Mouse (Mus musculus) cerebellum, adult 8-10 months (tissue): ENCODE measurements at regions not wholly inside any gene's neighbourhood (a gene's known extent, or its start where the extent isn't known, plus 50 kb on each side); places are given as distances from the start of the nearest gene placed in this dataset.

Experiments used
- DNase-seq: peaks from one replicate; pipeline ENCODE4 v3.0.0; 2022

DNA sequence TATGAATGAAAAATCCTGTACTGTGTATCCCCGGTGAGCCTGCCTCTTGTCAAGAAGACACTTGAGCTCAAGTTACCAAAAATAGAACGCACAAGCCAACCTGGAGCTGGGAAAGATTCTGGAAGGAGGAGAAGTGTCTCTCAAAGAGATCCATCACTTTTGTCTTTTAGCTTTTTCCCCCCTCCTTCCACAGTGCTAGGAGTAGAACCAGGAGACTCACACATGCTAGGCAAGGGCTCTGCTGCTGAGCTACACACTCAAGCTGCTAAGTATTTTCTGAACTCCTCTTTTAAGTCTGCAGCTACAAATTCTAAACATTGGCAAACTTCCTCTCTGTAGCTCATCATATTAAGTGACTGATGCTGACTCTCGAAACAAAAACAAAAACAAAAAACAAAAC lies 176.2 kb upstream of the Atp5g3 start:
- no peak for DNase-seq

DNA sequence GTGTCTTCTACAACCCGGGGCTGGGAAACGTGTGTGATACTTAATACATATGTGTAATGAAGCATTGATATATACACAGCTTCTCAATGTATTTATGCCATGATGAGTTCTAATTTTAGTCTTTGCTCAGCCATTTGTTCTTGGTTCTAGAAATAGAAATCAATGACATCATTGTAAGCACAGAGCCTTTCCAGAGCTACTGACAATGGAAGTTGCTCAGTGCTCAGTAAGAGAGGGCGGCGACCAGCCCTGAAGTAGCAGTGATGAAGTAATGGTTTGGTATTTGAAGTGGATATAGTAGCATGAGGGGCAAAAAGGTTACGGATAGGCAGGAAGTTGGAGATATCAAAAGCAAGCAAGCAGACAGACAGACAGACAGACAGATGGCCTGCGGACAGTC lies 173.8 kb upstream of the Atp5g3 start:
- no peak for DNase-seq

DNA sequence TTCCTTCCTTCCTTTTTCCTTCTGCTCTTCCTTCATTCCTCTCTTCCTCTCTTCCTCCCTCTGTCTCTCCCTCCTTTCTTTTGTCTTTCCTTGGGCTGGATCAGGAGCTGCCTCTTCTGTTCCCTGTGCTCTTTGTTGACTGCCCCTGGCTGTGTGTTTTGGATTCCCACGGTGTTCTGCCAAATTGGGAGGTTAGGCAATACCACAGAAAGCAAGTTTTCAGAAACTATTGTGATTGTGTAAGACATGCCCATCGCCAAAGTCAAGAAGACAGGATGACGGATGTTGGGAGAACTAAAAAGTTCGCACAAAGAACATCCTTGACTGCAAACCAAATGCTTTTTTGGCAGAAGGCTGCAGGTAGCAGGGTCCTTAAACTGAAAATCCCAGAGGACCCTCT lies 165.6 kb upstream of the Atp5g3 start:
- DNase-seq = no peak

DNA sequence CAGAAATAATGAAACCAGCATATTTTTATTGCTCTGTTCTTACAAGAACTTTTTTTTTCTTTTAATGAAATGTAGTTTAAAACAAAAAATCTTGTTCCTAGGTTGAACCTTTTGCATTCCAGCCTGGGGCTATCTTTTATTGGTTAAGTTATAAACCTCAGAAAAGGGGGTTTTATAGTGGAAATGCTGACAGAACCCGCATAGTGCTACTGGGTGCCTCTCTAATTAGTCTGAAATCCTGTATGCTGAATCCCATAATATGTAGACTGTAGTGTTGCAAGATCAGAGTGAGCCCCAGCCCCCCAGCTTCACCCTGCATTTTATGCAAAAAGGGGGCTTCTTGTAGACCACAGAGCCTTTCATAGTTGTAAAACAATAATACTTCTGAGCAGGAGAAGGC lies 164.4 kb upstream of the Atp5g3 start:
- DNase-seq = no peak

DNA sequence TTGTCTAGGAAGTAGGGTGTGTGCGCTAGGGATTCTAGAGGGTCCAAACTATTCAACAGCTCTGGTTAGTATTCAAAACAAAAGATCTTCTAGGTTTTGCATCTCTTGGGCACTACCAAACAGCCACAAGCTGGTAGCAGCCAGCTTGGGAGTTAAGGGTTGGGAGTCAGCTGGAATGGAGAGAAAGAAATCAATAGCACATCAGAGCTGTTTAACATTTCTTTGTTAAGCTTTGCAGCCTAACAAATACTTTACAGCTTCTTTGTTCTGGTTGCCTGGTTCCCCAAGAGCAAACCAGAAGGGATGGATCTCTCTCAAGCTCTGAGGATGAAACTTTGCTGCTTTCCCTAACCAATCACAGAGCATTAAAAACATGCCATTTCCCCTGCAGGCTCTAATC lies 162.3 kb upstream of the Atp5g3 start:
- no peak for DNase-seq

DNA sequence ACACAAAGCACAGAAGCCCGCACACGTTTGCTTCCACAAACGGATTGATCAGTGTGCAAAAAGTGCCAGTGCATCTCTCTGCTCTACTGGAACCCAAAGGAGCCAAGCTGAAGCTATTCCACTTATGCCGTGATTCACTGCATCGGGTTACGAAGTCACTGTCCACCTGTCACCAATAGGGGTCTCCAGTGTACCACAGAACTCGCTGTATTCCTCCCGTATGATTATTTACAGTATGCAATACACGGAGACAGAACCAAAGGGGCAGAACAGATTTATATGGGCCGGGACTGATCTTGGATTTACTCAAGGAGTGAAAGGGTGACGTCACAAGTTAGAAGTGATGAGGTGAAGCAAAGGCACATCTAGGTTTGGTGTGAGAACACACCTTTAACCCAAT lies 155.5 kb upstream of the Atp5g3 start:
- DNase-seq = peak; percentile 67

DNA sequence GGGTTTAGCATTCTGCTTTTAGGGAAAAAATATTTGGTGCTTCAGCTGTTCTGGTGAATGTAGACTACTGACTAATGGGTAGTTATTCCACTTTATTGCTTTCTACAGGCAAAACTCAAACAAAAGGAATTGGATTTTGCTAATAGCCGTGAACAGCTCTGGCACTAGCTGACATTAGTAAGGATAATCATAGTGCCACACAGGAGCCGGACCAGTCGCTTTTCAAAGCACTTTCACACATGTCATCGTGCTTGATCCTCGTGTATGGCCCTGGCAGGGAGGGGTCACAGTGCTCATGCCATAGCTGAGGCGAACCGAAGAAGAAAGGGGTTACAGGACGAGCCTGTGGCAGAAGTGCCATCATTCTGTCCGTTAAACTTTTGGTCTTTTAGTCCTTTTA lies 153.2 kb upstream of the Atp5g3 start:
- DNase-seq = no peak

DNA sequence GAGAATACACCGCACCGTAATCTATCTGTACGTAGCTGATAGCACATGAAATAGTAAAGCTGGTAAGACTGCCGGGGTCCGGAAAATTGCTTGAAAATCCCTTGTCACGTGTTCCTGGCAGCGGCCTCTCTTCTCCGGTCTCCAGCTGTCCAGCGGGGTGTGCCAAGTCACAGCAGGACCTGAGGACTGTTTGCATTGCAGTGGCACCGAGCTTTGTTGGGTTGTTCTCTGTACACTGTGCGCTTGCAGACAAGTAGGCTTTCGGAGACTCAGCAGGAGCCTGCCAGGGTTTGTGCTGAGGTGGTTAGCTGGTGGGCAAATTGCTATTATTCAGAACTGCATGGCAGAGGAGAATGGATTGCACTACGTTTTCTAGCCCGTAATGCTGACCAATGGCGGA lies 152.7 kb upstream of the Atp5g3 start:
- peak; percentile 63 for DNase-seq

- DNase-seq = no peak
Observed at GRCm38 (mm10) chr2:74063302-74063701, 152.2 kb upstream of the Atp5g3 start.

DNA sequence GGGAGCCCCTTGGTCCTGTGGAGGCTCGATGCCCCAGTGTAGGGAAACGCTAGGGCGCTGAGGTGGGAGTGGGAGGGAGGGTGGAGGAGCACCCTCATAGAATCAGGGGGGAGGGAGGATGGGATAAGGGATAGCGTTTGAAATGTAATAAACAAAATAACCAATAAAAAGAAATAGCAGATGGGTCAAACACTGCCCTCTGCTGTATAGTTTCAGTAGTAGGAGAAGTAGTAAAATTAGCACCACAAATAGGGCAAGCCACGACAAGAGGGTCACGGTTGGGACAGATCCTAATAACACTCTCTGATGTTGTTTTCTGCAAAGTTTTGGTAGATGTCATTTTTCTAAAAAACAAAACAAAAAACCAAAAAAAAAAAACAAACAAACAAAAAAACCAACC lies 131.3 kb upstream of the Atp5g3 start:
- no peak for DNase-seq

- no peak for DNase-seq
Observed at GRCm38 (mm10) chr2:74039580-74039979, 128.5 kb upstream of the Atp5g3 start.

GRCm38 (mm10) chr2:74036043-74036442 lies 124.9 kb upstream of the Atp5g3 start:
- DNase-seq = no peak

DNA sequence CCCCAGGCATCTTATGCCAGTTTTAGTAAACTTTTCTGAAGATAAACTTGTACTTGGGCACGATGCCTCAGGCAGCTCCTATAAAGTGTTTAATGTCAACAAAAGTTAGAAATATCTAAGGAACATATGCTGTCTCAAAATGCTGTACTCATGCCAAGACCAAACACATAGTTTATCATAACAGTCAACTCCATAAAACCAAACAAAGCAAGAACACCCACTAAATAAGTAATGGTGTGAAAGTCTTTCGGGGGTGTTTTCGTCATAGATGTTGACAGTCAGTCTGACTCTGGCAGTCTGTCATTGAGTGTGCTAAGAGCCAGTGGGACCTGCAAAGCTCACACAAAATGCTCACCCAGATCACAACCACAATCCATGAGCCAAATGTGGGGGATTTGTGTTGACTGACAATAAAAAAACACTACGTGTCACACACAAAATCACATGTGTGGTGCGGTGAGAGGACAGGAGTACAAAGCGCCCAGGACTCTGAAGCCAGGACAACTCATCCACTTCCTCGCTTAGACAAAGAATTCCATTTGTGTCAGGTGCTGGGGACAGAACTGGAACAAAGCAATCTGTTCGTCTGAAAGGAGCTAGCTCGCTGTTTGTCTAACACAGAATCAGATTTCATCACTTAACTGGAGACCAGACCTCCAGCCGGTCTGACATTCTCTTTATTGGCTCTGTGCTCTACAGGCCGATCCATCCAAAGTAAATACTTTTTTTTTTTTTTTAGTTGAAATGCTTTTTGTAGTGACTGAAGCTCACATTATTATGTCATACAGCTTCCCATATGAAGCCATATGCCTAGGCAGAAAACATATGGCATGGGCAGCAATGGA lies 121.3 kb upstream of the Atp5g3 start:
- DNase-seq = no peak

DNA sequence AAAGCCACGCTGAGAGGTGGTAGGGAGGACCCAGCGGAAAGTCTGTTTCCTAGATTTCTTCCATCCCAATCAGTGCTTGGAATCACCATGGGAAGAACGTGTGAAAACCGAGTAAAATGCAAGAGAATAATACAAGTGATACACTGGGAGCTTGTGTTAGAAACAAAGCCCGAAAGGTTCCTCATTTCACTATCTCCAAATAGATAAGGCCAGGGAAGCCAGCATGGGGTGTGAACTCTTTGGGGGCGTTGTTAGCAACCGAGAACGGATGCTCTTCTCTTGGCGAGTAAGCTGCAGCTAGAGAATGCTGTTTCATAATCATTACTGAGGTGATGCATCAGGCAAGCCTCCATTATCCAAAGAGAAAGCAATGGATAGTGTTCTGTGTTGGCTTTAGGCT lies 118.8 kb upstream of the Atp5g3 start:
- no peak for DNase-seq

GRCm38 (mm10) chr2:74027404-74028104 lies 116.4 kb upstream of the Atp5g3 start:
- DNase-seq = no peak

GRCm38 (mm10) chr2:74015146-74015545 lies 104.0 kb upstream of the Atp5g3 start:
- DNase-seq = no peak

GRCm38 (mm10) chr2:74014201-74014600 lies 103.1 kb upstream of the Atp5g3 start:
- no peak for DNase-seq

DNA sequence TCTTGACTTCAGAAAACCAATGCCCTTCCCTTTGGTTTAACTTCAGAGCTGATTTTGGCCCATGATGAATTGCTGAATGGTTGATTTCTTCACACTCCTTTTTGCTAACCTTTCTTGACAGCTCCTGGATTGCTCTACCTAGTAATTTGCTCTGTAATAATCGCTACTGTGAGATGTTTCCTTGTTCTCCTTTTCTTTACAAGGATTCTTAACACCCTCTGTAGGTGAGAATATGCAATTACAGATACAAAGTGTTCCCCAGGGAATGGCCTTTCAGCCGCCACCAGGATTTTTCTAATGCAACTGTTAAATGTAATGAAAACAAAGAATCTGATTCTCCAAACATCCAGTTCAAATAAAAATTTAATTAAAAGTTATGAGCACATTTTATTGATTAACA lies 87.4 kb upstream of the Atp5g3 start:
- peak; percentile 43 for DNase-seq

DNA sequence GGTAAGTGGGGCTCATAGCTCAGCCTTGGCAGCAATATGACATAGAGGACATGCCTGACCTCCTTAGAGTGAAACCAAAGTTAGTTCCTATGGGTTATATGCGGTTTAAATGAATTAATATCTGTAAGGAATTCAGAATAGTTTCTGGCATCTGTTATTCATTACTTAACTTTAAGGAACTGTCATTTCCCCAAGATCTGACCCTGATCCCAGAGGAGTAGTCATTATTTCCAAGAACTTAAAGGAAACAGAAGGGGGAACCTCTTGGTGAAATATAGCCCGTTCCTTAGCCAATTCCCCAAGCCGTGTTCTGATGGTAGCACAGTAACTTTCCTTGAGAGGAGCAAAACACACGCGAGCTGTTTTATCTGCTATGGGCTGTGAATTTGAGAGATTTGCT lies 85.9 kb upstream of the Atp5g3 start:
- DNase-seq = no peak

DNA sequence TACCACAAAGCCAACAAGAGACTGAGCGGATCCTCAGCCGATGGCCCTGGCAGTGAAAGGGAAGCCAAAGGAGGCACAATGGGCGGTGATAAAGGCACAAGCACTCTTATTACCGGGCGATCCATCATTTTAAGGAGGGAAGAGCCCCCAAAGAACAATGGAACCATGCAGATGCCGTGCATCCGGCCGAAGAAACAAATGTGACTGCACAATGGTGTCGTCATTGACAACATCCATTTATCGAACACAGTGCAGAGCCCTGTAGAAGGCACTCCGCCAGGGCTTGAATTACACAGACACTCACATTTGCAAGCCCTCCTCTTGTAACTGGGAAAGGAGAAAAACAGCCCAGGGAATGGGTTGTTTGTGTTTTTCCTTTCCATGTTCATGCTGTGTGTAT lies 80.7 kb upstream of the Atp5g3 start:
- DNase-seq = no peak

GRCm38 (mm10) chr2:73987441-73988105 lies 76.4 kb upstream of the Atp5g3 start:
- DNase-seq = peak; percentile 44

DNA sequence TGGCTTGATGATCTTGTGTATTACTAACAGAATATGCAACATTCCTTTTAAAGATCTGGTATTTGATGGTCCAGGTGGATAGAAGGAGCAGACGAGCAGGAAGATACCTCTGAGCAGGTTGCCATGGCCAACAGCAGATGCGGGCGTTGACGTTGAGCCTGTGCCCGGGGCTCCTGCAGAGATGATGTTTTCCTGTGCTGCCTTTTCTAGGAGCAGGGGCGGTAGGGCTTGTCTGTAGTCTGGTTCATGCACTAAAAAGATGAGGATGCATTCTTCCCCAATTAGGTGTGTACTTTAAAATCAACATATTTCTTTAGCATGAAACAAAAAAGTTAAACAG lies 74.8 kb upstream of the Atp5g3 start:
- no peak for DNase-seq

DNA sequence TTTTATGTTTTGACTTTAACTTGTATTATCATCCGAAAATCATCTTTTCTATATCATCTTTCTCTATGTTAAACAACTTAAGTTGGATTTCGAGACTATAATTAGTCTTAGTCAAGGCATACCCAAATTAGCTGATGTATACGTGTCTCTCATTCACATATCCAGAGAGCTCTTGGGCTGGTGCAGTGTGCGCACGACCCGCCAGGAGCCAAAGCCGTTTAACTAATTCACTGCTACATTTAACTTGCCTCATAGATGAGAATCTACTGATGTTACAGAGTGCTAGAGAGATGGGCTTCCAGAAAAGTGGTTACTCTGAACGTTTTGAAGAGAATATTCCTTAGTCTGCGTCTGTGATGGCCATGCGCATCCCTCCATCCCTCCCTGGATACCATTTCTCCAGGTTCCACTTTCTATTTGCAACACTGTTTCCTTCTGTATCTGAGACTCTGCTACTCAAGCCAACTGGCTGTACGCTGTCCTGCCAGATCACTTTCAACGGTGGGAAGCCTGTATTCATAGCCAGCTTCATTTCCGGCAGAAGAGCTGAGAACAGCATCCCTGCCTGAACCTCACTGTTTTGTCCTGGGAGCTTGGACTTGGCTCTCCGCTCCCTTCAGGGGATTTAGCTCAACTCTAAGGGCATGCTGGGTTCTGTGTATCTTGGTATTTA lies 74.2 kb upstream of the Atp5g3 start:
- DNase-seq = peak; percentile 58

GRCm38 (mm10) chr2:73983166-73983565 lies 72.0 kb upstream of the Atp5g3 start:
- DNase-seq = no peak
